Mouse (Mus musculus) olfactory bulb, adult 2 months (tissue): ENCODE measurements around the gene Utp20.

Experiments used
- CTCF ChIP-seq: fragments of 200-500 bp; IDR thresholded peaks from 2 replicates; pipeline ENCODE4 v1.5.1; 2012; ENCODE audit warnings: low read depth, mild to moderate bottlenecking, low read length, moderate library complexity; ENCODE audit not compliant: insufficient read depth
- POLR2A ChIP-seq: fragments of 200-500 bp; IDR thresholded peaks from 2 replicates; pipeline ENCODE4 v1.6.1; 2012; ENCODE audit warnings: mild to moderate bottlenecking, low read depth, low read length, moderate library complexity; ENCODE audit not compliant: insufficient read depth

DNA sequence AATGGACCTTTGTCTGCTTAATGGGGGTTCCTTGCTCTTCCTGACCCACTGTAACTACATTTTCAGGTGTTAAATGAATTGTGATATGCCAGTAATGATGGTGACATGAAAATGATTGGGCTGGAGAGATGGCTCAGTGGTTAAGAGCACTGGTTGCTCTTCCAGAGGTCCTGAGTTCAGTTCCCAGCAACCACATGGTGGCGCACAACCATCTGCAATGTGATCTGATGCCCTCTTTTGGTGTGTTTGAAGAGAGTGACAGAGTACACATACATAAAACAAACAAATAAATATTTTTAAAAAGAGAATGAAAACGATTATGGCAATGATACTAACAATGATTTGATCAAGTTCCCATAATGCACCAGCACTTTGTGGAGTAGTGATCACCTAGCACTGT, 39.4 kb upstream of the Utp20 start:
- TF ChIP-seq CTCF (no peak), POLR2A (no peak)
